Mouse (Mus musculus) small intestine, adult 2 months (tissue): ENCODE measurements at regions not wholly inside any gene's neighbourhood (a gene's known extent, or its start where the extent isn't known, plus 50 kb on each side); places are given as distances from the start of the nearest gene placed in this dataset.

Experiments
- CTCF ChIP-seq: fragments of 200-500 bp; IDR thresholded peaks from 2 replicates; pipeline ENCODE4 v1.5.1; 2012; ENCODE audit warnings: low read depth, mild to moderate bottlenecking, control low read depth, inconsistent platforms, low read length, moderate library complexity, mixed read lengths; ENCODE audit not compliant: insufficient replicate concordance, insufficient read length; ENCODE audit errors: extremely low read depth
- POLR2A ChIP-seq: fragments of 200-500 bp; IDR thresholded peaks from 2 replicates; pipeline ENCODE4 v1.6.1; 2012; ENCODE audit warnings: low read depth, mild to moderate bottlenecking, control low read depth, inconsistent platforms, low read length, moderate library complexity

- no peak for TF ChIP-seq CTCF
- no peak for TF ChIP-seq POLR2A
These were observed 333.5 kb downstream of the Gadd45g start for GRCm38 (mm10) chr13:52179977-52180376.
